Mouse (Mus musculus): ENCODE results near the gene Slc38a4. TPM values are rescaled to one million over a fixed set of nuclear protein-coding genes. Genes with fewer than 3 reads are reported as not detected.

Gene Slc38a4
- 57.7 and 66.8 TPM in 2 replicates for polyA plus RNA-seq (2016; fragmentation: Nextera tagmentation; extraction: Ambion mirVana)

DNA sequence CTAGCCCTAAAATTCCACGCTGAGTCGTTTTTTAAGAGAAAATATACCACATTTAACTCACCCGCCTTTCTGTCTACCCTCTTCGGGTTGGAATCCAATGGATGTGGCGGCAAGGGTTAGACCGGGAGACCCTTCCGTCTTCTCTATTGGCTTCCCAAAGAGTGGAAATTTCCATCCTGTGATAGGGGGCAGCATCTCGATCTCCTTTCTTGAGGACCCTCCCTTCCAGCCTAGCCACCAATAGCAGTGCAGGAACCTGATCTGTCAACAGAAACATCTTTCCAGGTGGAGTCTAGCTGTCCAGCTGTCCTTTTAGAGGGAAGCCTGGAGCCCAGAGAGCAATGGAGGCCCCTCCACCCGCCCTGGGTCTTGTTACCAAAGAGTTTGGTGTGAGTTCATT is at the start of gene Slc38a4:
Gene Slc38a4 (minus strand): TSS at position 163 of the 400 bp plus-strand sequence.
- 58% methylated on average over 9 of the region's 9 CpGs for WGBS
- ATAC-seq (ENCODE audit: insufficient number of reproducible peaks, insufficient read depth, low FRiP score, low TSS enrichment, low read depth): peak; percentile 69
- Histone ChIP-seq H3K27me3 (no peaks in the 10 kb centered on the region), H3K4me2 (peak within 1 kb of the TSS; percentile 70), H3K9me3 (peaks cover 19% of the 10 kb centered on the region), H3K27ac (peak within 1 kb of the TSS; percentile 76), H3K36me3 (no peaks in the 10 kb centered on the region), H3K9ac (replicated peaks) (peak within 1 kb of the TSS; percentile 65), H3K4me1 (replicated peaks) (peaks cover 10% of the 10 kb centered on the region), H3K4me3 (replicated peaks) (peak within 1 kb of the TSS; percentile 53)

DNA sequence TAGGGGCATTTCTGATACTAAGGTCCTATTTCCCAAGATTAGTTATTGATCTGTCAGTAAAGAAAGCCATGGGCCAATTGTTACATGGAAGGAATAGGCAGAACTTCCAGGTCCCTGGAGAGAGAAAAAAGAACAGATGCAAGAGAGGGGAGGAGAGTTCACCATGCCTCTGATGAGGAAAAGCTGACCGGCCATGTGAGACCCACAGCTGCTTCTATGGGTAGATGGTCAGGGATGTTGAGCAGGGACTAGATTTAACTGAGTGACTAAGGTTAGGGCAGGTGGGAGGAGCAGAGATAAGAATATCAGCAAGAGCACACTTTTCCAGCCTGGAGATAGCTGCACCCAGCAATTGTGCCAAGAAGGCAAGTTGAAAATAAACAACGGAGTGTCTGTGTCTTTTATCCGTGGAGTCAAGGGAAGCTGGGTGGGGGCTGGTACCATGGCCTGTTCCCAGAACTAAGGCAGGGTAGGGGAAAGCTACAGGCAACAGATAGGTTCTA is 49.2 kb upstream of the Slc38a4 start:
- H3K9me3 ChIP-seq: no peaks in the 10 kb centered on the region
- 52% methylated on average over 3 of the region's 3 CpGs for WGBS
- H3K4me3 ChIP-seq (replicated peaks): no peak overlapping the region
- H3K27ac ChIP-seq: no peak overlapping the region
- no peak overlapping the region for H3K9ac ChIP-seq (replicated peaks)
- no peaks in the 10 kb centered on the region for H3K36me3 ChIP-seq
- H3K4me1 ChIP-seq (replicated peaks): peaks cover 18% of the 10 kb centered on the region
- ATAC-seq (ENCODE audit: insufficient number of reproducible peaks, insufficient read depth, low FRiP score, low TSS enrichment, low read depth): no peak
- H3K27me3 ChIP-seq: no peaks in the 10 kb centered on the region
- H3K4me2 ChIP-seq: no peak overlapping the region

DNA sequence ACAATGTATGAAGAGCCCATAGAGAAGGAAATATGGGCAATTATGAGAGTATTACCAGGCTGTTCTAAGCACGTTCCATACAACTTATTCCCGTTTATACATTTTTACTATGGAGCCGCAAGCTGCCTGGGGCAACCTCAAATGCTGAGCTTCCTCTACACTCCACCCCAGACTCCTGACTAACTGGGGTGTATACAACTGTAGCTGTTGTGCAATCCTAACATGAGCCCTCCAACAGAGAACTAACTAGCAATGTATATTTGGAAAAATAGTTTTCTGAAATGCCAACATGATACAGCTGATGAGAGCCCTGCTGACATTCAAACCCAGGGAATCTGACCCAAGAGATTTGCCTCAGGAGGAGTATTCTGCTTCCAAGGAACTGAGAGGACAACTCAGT is 48.3 kb upstream of the Slc38a4 start:
- Histone ChIP-seq H3K9me3 (no peaks in the 10 kb centered on the region), H3K4me3 (replicated peaks) (no peak overlapping the region), H3K4me1 (replicated peaks) (peaks cover 18% of the 10 kb centered on the region), H3K27me3 (no peaks in the 10 kb centered on the region), H3K36me3 (no peaks in the 10 kb centered on the region), H3K9ac (replicated peaks) (no peak overlapping the region), H3K4me2 (no peak overlapping the region), H3K27ac (no peak overlapping the region)
- WGBS: 70% methylated on average over 3 of the region's 3 CpGs
- ATAC-seq (ENCODE audit: insufficient number of reproducible peaks, insufficient read depth, low FRiP score, low TSS enrichment, low read depth): no peak

DNA sequence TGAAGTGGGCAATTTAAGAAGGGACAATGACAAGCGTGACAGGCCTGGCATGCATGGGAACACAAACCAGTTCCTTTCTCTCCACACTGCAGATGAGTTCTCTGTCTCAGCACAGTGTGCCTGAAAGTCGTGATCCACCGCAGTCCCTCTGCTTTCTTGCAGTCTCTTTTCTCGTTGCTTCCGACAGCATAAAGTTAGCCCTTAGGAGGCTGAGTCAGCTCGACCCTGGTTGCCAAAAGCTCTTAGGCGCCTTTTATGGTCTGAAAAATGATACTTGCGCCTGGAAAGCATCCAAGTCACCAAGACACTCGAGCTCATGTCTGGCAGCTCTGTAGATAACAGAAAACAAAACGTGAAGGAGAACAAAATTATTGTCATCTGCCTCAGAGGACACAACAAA is 47.1 kb upstream of the Slc38a4 start:
- H3K4me3 ChIP-seq (replicated peaks): no peak overlapping the region
- no peak overlapping the region for H3K9ac ChIP-seq (replicated peaks)
- no peaks in the 10 kb centered on the region for H3K9me3 ChIP-seq
- WGBS: 33% methylated on average over 10 of the region's 10 CpGs
- no peaks in the 10 kb centered on the region for H3K36me3 ChIP-seq
- no peak for ATAC-seq (ENCODE audit: insufficient number of reproducible peaks, insufficient read depth, low FRiP score, low TSS enrichment, low read depth)
- H3K4me2 ChIP-seq: no peak overlapping the region
- H3K27ac ChIP-seq: peak overlapping the region; percentile 41; the same call in 1 of the 2 replicates
- no peaks in the 10 kb centered on the region for H3K27me3 ChIP-seq
- peaks cover 12% of the 10 kb centered on the region for H3K4me1 ChIP-seq (replicated peaks)

DNA sequence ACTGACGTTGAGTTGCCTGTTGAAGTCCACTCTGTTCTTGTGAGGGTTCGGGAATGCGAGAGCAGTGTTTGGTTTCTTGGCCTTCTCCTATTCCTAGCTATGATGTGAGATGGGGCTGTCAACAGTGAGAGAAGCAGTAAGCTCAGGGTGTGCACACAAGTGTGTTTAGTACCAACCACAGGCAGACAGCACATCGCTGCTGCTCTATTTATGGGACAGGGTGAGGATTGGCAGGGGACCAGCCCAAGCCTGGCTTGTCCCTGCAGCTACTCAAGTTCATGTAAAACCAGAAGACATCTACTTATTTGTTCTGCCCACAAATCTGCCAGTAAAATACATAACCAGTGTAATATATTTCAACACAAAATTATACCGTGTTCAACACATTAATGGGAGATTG is 46.4 kb upstream of the Slc38a4 start:
- 89% methylated on average over 5 of the region's 5 CpGs for WGBS
- Histone ChIP-seq H3K27me3 (no peaks in the 10 kb centered on the region), H3K36me3 (no peaks in the 10 kb centered on the region), H3K27ac (no peak overlapping the region), H3K4me2 (no peak overlapping the region), H3K4me1 (replicated peaks) (peaks cover 6% of the 10 kb centered on the region; the same call in 1 of the 2 replicates), H3K4me3 (replicated peaks) (no peak overlapping the region), H3K9ac (replicated peaks) (no peak overlapping the region), H3K9me3 (no peaks in the 10 kb centered on the region)
- no peak for ATAC-seq (ENCODE audit: insufficient number of reproducible peaks, insufficient read depth, low FRiP score, low TSS enrichment, low read depth)

DNA sequence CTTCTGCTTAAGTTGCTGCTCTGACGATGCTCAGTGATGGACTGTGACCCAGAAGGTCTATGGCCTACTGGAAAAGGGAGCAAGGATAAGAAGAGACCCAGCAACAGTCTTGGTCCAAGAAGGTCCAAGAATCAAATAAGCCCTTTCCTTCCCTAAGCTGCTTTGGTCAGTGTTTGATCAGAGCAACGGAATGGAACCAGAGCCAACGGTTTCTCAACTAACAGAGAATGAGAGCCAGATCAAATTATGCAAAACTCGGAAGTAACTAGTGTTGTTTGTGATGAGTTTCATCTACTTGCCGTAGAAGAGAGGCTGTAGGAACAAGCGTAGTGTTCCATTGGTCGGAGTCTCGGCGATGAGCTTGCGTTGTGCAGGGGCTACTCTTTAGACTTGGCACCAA is 43.3 kb upstream of the Slc38a4 start:
- Histone ChIP-seq H3K36me3 (no peaks in the 10 kb centered on the region), H3K4me1 (replicated peaks) (peaks cover 4% of the 10 kb centered on the region; the same call in 1 of the 2 replicates), H3K9ac (replicated peaks) (no peak overlapping the region), H3K4me2 (no peak overlapping the region), H3K27ac (no peak overlapping the region), H3K9me3 (0 out of 2 replicates have a peak, but pooled peaks cover 8% of the 10 kb centered on the region), H3K27me3 (no peaks in the 10 kb centered on the region), H3K4me3 (replicated peaks) (no peak overlapping the region)
- ATAC-seq (ENCODE audit: insufficient number of reproducible peaks, insufficient read depth, low FRiP score, low TSS enrichment, low read depth): no peak
- WGBS: 96% methylated on average over 10 of the region's 10 CpGs

DNA sequence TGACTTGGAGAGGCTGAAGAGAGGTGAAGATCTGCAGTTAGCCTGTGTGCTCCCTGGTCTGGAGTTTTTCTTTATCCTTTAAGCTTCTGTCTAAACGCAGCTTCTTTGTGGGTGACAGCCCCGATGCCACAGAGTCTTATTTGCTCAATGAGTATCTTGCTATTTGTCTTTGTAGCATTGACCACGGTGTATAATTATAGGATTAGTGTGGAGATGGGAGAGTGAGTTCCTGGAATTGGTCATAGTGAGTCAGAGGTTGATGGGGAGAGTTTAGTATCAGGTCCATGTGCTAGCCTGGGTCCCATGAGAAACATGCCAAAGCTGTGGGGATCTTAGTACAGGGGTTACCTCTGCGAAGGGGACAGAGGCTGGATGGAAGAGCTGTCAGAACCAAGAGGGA is 41.8 kb upstream of the Slc38a4 start:
- no peaks in the 10 kb centered on the region for H3K27me3 ChIP-seq
- no peak overlapping the region for H3K4me2 ChIP-seq
- 87% methylated on average over 4 of the region's 4 CpGs for WGBS
- H3K4me3 ChIP-seq (replicated peaks): no peak overlapping the region
- H3K36me3 ChIP-seq: no peaks in the 10 kb centered on the region
- no peak overlapping the region for H3K27ac ChIP-seq
- H3K4me1 ChIP-seq (replicated peaks): peaks cover 4% of the 10 kb centered on the region; the same call in 1 of the 2 replicates
- 0 out of 2 replicates have a peak, but pooled peaks cover 8% of the 10 kb centered on the region for H3K9me3 ChIP-seq
- no peak overlapping the region for H3K9ac ChIP-seq (replicated peaks)
- no peak for ATAC-seq (ENCODE audit: insufficient number of reproducible peaks, insufficient read depth, low FRiP score, low TSS enrichment, low read depth)

DNA sequence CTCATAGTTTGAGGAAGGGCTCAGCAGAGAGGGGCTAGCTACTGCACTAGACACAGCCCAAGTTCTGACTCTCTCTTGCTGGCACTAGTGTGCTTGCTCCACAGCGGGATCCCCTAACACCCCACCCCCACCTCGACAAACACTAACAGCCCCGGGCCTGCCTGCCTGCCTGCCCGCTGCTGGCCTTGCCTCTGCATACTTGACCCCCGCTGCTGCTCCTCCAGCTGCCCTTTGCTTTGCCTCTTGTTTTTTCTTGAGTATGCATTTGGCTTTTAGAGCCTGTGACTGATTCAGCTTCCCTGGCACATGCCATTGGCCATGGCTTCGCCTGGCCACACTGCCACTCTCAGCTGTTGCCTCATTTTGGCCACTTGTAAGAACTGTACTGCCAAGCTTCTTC is 33.8 kb upstream of the Slc38a4 start:
- WGBS: 6% methylated on average over 6 of the region's 6 CpGs
- Histone ChIP-seq H3K27ac (peak overlapping the region; percentile 53; the same call in 1 of the 2 replicates), H3K36me3 (no peaks in the 10 kb centered on the region), H3K27me3 (no peaks in the 10 kb centered on the region), H3K9me3 (0 out of 2 replicates have a peak, but pooled peaks cover 3% of the 10 kb centered on the region), H3K4me3 (replicated peaks) (no peak overlapping the region), H3K4me1 (replicated peaks) (peaks cover 14% of the 10 kb centered on the region), H3K4me2 (peak overlapping the region; percentile 27), H3K9ac (replicated peaks) (no peak overlapping the region)
- ATAC-seq (ENCODE audit: insufficient number of reproducible peaks, insufficient read depth, low FRiP score, low TSS enrichment, low read depth): 0 out of 2 replicates have a peak, but pooled peaks have one; percentile 38

DNA sequence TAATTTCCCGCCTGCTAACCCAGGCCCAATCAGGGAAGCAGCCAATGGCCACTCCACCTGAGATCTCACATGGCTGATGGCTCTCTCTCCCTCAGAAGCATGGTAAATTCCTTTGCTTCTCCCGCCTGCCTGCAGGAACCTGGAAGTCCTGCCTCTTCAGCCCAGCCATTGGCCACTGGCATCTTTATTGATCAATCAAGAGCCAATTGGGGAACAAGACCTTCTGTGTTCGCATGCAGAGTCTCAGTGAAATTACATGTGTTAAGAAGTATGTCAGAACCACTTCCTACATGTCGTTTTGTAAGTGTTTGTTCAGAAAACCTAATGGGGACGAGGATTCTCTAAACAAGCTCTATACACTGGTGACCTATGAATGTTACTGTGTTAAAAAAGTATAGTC is 30.1 kb upstream of the Slc38a4 start:
- WGBS: 27% methylated on average over 5 of the region's 5 CpGs
- 0 out of 2 replicates have a peak overlapping the region, but pooled peaks have one; percentile 53 for H3K27ac ChIP-seq

DNA sequence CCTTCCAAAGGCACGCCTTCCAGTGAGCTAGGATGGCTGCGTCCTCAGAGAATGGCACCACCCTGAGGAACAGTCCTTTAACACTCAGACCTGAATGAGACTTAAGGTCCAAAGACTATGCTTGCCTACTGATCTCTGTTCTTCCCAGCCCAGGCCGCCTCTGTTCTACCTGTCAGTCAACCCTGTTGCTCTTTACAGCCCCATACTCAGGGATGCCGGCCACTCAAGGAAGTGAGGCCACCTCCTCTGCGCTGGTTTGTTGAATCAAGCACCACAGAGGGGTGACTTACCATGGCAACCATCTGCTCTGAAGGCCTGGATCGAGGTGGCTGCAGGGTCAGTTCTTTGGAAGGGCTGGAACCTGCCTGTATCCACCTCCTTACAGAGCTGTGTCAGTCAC is 21.9 kb upstream of the Slc38a4 start:
- Histone ChIP-seq H3K9me3 (no peaks in the 10 kb centered on the region), H3K27ac (no peak overlapping the region), H3K9ac (replicated peaks) (no peak overlapping the region), H3K4me3 (replicated peaks) (no peak overlapping the region), H3K4me2 (no peak overlapping the region), H3K27me3 (no peaks in the 10 kb centered on the region), H3K4me1 (replicated peaks) (peaks cover 16% of the 10 kb centered on the region; the same call in 1 of the 2 replicates), H3K36me3 (no peaks in the 10 kb centered on the region)
- no peak for ATAC-seq (ENCODE audit: insufficient number of reproducible peaks, insufficient read depth, low FRiP score, low TSS enrichment, low read depth)
- 85% methylated on average over 6 of the region's 6 CpGs for WGBS

More for the DNA sequence above, 30.1 kb upstream of the Slc38a4 start:
- H3K27me3 ChIP-seq: no peaks in the 10 kb centered on the region
- H3K4me1 ChIP-seq (replicated peaks): peaks cover 14% of the 10 kb centered on the region
- peak; percentile 69 for ATAC-seq (ENCODE audit: insufficient number of reproducible peaks, insufficient read depth, low FRiP score, low TSS enrichment, low read depth)
- peak overlapping the region; percentile 36 for H3K4me2 ChIP-seq
- H3K4me3 ChIP-seq (replicated peaks): 0 out of 2 replicates have a peak overlapping the region, but pooled peaks have one; percentile 0
- no peak overlapping the region for H3K9ac ChIP-seq (replicated peaks)
- H3K36me3 ChIP-seq: no peaks in the 10 kb centered on the region
- no peaks in the 10 kb centered on the region for H3K9me3 ChIP-seq

- no peak overlapping the region for H3K27ac ChIP-seq
- no peaks in the 10 kb centered on the region for H3K9me3 ChIP-seq
- H3K4me2 ChIP-seq: no peak overlapping the region
- H3K27me3 ChIP-seq: no peaks in the 10 kb centered on the region
- H3K9ac ChIP-seq (replicated peaks): no peak overlapping the region
- 52% methylated on average over 3 of the region's 3 CpGs for WGBS
- H3K36me3 ChIP-seq: no peaks in the 10 kb centered on the region
- H3K4me3 ChIP-seq (replicated peaks): no peak overlapping the region
- ATAC-seq (ENCODE audit: insufficient number of reproducible peaks, insufficient read depth, low FRiP score, low TSS enrichment, low read depth): peak; percentile 47
- H3K4me1 ChIP-seq (replicated peaks): peaks cover 18% of the 10 kb centered on the region; the same call in 1 of the 2 replicates
Measured at GRCm38 (mm10) chr15:97076092-97076491, 20.3 kb upstream of the Slc38a4 start.

GRCm38 (mm10) chr15:97075240-97075639 is 19.5 kb upstream of the Slc38a4 start:
- Histone ChIP-seq H3K27me3 (no peaks in the 10 kb centered on the region), H3K27ac (0 out of 2 replicates have a peak overlapping the region, but pooled peaks have one; percentile 30), H3K36me3 (no peaks in the 10 kb centered on the region), H3K9ac (replicated peaks) (no peak overlapping the region), H3K4me3 (replicated peaks) (no peak overlapping the region), H3K4me1 (replicated peaks) (peaks cover 18% of the 10 kb centered on the region; the same call in 1 of the 2 replicates), H3K9me3 (no peaks in the 10 kb centered on the region), H3K4me2 (no peak overlapping the region)
- 67% methylated on average over 4 of the region's 4 CpGs for WGBS
- no peak for ATAC-seq (ENCODE audit: insufficient number of reproducible peaks, insufficient read depth, low FRiP score, low TSS enrichment, low read depth)
